Mouse (Mus musculus) megakaryocyte, adult 5-6 weeks (primary cell): ENCODE results near the gene Aldh1l1. TPM values are rescaled to one million over a fixed set of nuclear protein-coding genes. Genes with fewer than 3 reads are reported as not detected.

Experiments used
- ATAC-seq: 2 replicates; pipeline ENCODE4 v1.8.0; 2016; ENCODE audit warnings: mild to moderate bottlenecking, inconsistent platforms; ENCODE audit not compliant: poor library complexity, severe bottlenecking
- total RNA-seq, 2 experiments: library from RNA; stranded (forward) in 1 of 2; stranded (reverse) in 1 of 2; fragments of 153-499, 151-499 nt in 1 of 2; fragments of 221-1000, 200-1000 nt in 1 of 2; gene quantifications; 2 replicates each; pipeline versions ENCODE4 v1.2.3 to v1.2.4; 2015 to 2017

Aldh1l1 gene
- total RNA-seq, 2 experiments from 2014 or later: 0.31 to 0.55 TPM

- peak; percentile 87 for ATAC-seq
Observed at GRCm38 (mm10) chr6:90575261-90575715, 89.1 kb downstream of the Aldh1l1 start.

GRCm38 (mm10) chr6:90578174-90578573 is 91.9 kb downstream of the Aldh1l1 start:
- no peak for ATAC-seq

GRCm38 (mm10) chr6:90582331-90582730 is 96.1 kb downstream of the Aldh1l1 start:
- ATAC-seq: no peak

- no peak for ATAC-seq
Observed at GRCm38 (mm10) chr6:90588113-90588512, 101.9 kb downstream of the Aldh1l1 start.

- ATAC-seq: no peak
Observed at GRCm38 (mm10) chr6:90590707-90591106, 104.5 kb downstream of the Aldh1l1 start.

GRCm38 (mm10) chr6:90594972-90595371 is 108.7 kb downstream of the Aldh1l1 start:
- ATAC-seq: no peak

- no peak for ATAC-seq
Observed at GRCm38 (mm10) chr6:90597060-90597459, 110.8 kb downstream of the Aldh1l1 start.

- peak; percentile 63 for ATAC-seq
Observed at GRCm38 (mm10) chr6:90597592-90597991, 111.4 kb downstream of the Aldh1l1 start.

- ATAC-seq: no peak
Observed at GRCm38 (mm10) chr6:90598197-90598596, 112.0 kb downstream of the Aldh1l1 start.

- no peak for ATAC-seq
Observed at GRCm38 (mm10) chr6:90600351-90600750, 114.1 kb downstream of the Aldh1l1 start.

- ATAC-seq: no peak
Observed at GRCm38 (mm10) chr6:90601736-90602135, 115.5 kb downstream of the Aldh1l1 start.

GRCm38 (mm10) chr6:90602304-90602703 is 116.1 kb downstream of the Aldh1l1 start:
- no peak for ATAC-seq

GRCm38 (mm10) chr6:90603126-90603525 is 116.9 kb downstream of the Aldh1l1 start:
- ATAC-seq: no peak

- ATAC-seq: no peak
Observed at GRCm38 (mm10) chr6:90604130-90604529, 117.9 kb downstream of the Aldh1l1 start.

- peak; percentile 84 for ATAC-seq
Observed at GRCm38 (mm10) chr6:90604533-90605297, 118.5 kb downstream of the Aldh1l1 start, which contains the start of gene Slc41a3. Gene Slc41a3, plus strand, starts transcription at chr6:90604725.

GRCm38 (mm10) chr6:90605298-90605665 is 119.1 kb downstream of the Aldh1l1 start:
- ATAC-seq: no peak

- ATAC-seq: peak; percentile 50
Observed at GRCm38 (mm10) chr6:90606538-90606937, 120.3 kb downstream of the Aldh1l1 start.

GRCm38 (mm10) chr6:90607196-90607595 is 121.0 kb downstream of the Aldh1l1 start:
- 0 out of 2 replicates have a peak, but pooled peaks have one; percentile 36 for ATAC-seq

- ATAC-seq: no peak
Observed at GRCm38 (mm10) chr6:90608186-90608585, 122.0 kb downstream of the Aldh1l1 start.

- ATAC-seq: no peak
Observed at GRCm38 (mm10) chr6:90610248-90610647, 124.0 kb downstream of the Aldh1l1 start.

- no peak for ATAC-seq
Observed at GRCm38 (mm10) chr6:90613277-90613676, 127.0 kb downstream of the Aldh1l1 start.

- ATAC-seq: no peak
Observed at GRCm38 (mm10) chr6:90615362-90615761, 129.1 kb downstream of the Aldh1l1 start.

- no peak for ATAC-seq
Observed at GRCm38 (mm10) chr6:90615991-90616390, 129.8 kb downstream of the Aldh1l1 start.
